Mouse (Mus musculus) olfactory bulb, adult 2 months (tissue): ENCODE data around the gene Trio.

Experiments used
- CTCF ChIP-seq: fragments of 200-500 bp; IDR thresholded peaks from 2 replicates; pipeline ENCODE4 v1.5.1; 2012; ENCODE audit warnings: low read depth, mild to moderate bottlenecking, low read length, moderate library complexity; ENCODE audit not compliant: insufficient read depth
- POLR2A ChIP-seq: fragments of 200-500 bp; IDR thresholded peaks from 2 replicates; pipeline ENCODE4 v1.6.1; 2012; ENCODE audit warnings: mild to moderate bottlenecking, low read depth, low read length, moderate library complexity; ENCODE audit not compliant: insufficient read depth

DNA sequence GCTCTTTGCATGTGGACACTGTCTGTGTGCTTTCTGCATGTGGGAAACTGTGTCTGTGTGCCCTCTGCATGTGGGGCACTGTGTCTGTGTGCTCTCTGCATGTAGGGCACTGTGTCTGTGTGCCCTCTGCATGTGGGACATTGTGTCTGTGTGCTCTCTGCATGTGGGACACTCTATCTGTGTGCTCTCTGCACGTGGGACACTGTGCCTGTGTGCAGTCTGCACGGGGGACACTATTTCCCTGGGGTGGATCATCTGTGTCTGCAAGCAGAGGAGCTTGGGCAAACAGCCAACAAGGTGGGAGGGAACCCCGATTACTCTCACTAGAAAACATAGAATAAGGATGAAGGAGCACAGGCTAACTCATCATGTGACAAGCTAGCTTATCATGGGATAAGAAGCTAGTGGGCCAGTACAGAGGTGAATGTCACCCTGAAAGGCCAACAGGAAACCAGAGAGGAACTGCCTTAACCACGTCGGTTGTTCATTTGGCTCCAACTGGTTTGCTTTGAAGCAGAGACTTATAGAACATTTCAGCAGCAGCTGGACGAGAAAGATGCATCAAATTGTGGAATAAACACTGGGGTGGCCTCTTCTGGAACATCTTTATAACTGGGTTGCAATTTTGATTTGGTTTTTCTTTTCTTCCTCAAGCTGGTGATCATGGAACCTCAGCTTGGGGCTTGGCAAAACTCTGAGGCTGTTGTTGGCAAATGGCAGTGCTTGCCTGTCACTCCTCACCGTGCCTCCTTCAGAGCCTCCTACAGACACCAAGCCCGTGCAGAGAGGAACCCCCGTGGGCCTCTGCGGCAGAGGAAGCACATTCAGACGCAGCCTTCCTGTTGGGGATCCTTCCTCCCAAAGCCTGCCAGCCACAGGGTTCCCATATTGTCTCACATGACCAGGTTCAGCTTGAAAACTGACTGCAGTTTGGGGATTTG is 323.3 kb downstream of the Trio start:
- no peak for TF ChIP-seq CTCF
- TF ChIP-seq POLR2A: no peak
